Mouse (Mus musculus) MEL-GATA-1-ER (cell line): ENCODE measurements around the gene Vmn1r41.

Experiments
- DNase-seq: peaks from one replicate; pipeline ENCODE4 v3.0.0-alpha.2; 2012; ENCODE audit warnings: low read depth; ENCODE audit errors: extremely low read depth

Vmn1r41 gene

DNA sequence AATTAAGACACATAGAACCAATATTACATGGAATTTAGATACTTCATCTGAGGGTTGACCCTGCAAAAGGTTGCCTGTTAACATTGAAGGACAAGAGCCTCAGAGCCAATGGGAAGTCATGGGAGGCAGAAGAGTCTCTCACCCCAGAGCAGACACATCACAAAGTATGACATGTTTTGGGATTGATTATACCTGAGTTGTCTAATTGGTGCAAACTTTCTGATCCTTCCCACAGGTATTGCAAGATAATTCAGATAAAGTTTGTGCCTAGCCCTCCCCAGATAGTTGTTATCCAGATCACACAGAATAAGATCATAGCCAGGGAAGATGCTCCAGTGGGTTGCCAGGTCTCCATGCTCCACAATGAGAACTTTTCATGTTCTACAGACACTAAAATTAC lies at the start of gene Vmn1r41:
Gene Vmn1r41 (plus strand): TSS at position 301 of the 400 bp plus-strand sequence.
- DNase-seq: no peak

DNA sequence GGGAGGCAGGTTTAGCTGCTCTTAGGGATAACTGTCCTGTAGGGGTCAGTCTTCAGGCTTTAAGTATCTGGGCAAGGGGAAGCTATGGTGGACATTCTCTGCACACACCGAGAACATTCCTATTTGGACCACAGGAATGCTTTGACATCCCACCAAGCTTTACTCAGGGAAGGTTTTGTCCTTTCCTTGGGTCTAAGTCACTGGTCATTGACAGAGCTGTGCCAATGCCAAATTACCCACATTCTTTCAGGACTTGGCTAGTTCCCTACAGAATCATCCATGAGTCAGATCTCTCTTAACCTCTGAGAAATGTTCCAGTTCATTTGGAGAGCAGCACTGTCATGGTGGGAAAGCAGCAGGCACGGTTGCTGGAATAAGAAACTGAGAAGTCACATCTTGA lies 33.9 kb upstream of the Vmn1r41 start:
- DNase-seq: no peak

DNA sequence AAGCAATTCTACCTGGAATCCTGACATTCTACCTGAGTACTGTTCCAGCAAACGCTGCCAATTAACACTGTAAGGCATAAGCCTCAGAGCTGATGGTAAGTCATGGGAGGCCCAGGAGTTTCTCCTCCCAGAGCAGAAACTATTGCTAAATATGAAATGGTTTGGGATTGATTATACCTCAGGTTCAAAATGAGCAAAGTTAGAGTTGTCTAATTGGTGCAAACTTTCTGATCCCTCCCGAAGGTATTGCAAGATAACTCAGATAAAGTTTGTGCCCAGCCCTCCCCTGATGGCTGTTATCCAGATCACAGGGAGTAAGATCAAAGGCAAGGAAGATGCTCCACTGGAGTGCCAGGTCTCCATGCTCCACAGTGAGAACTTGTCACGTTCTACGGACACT lies 33.3 kb upstream of the Vmn1r41 start, which contains the start of gene Vmn1r40:
Gene Vmn1r40 (plus strand): TSS at position 301 of the 400 bp plus-strand sequence.
- DNase-seq: no peak

DNA sequence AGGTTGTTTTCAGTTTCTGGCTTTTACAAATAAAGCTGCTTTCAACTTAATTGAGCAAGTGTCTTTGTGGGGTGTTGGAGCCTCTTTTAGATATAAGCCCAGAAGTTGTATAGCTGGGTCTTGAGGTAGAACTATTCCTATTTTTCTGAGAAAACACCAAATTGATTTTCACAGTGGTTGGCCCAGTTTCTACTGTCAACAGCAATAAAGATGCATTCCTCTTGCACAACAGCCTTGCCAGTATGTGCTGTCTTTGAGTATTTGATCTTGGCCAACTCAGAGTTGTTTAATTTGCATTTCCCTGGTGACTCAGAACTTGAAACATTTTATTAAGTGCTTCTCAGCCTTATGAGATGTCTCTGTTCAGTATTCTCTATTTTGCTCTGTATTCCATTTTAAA lies 22.5 kb upstream of the Vmn1r41 start:
- no peak for DNase-seq

DNA sequence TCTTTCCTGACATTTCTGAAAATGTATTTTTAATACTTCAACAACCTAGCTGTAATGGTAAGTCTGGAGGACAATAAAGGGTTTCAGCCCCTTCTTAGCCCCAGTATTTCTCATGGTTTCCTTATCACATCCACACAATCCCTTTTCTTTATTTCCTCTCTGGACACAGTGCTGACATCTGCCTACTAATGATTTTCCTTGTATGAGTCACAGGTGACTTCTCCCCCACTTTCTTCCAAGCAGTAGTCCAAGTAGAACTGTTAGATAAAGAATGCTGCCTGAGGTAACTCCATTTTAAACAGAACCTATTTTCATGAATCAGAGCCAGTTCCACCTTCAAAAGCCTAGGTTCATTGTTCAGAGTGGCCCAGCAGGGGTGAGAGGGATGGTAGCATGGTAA lies 2.2 kb downstream of the Vmn1r41 start:
- no peak for DNase-seq

DNA sequence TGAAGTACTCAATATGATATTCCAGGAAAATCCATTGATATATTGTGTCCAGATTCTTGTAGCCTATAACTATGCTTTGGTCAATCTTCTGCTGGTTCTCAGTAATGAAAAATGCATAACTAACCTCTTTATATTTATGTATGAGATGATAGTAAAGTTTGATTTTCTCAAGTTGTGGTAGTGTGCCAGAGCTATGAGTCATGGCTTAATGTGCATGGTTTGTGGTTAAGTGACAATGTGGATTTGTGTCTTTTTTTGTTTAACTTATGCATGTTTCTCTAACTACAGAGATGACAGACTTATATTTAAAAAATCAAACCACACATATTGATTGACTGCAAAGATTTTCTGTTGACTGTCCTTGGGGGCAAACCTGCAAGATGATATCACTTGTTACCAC lies 49.7 kb downstream of the Vmn1r41 start:
- no peak for DNase-seq
